Mouse (Mus musculus): ENCODE measurements around the gene Cnot10. TPM values are rescaled to one million over a fixed set of nuclear protein-coding genes. Genes with fewer than 3 reads are reported as not detected.

The Cnot10 gene
- polyA plus RNA-seq, 1 experiment from 2014 or later, result 68.7 TPM

DNA sequence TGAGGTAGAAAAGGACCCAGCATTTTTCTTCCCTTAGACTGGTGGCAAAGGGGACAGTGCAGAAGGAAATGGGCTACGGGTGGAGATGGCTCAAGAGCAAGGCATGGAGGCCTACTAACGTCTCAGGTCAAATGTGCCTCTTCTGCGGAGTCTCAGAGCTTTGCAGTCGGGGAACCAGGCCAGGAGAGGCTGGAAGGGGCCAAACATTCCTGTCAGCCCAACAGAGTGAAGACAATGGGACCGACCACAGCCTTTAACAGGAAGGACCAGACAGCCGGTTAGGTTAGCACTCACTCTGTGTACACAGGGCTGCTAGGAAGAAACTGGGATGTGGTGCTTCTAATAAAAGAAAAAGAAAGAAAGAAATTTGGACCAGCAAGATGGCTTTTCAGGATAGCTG, 90.0 kb downstream of the Cnot10 start:
- H3K27me3 ChIP-seq, result no peaks in the 10 kb centered on the region
- ATAC-seq (replicated peaks; ENCODE audit: low FRiP score), result no peak
- peaks cover 72% of the 10 kb centered on the region for H3K4me1 ChIP-seq
- no peaks in the 10 kb centered on the region for H3K9me3 ChIP-seq (replicated peaks)
- no peak overlapping the region for H3K9ac ChIP-seq
- no peak overlapping the region for H3K4me2 ChIP-seq
- no peak overlapping the region for H3K4me3 ChIP-seq (replicated peaks)
- WGBS, result 38% methylated on average over 6 of the region's 6 CpGs
- no peaks in the 10 kb centered on the region for H3K36me3 ChIP-seq
- H3K27ac ChIP-seq, result no peak overlapping the region

DNA sequence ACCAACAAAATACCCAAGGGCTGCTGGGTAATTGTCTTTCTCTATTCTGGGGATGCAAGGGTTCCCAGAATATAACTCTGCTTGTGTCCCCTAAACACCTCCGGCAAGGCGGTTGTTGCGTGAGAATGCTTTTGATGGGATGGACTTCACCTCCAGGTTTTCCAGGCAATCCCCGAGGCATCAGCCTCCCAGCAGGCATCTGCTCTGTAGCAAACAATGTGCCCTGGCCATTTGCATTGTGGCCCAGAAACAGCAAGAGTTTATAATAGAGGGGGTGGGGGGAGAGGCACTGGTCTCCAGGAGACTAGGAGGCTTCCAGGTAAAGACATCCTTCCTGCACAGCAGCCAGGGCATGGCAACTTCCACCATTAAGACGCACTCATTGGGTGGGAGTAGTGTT, 90.9 kb downstream of the Cnot10 start:
- no peak for ATAC-seq (replicated peaks; ENCODE audit: low FRiP score)
- H3K4me2 ChIP-seq, result no peak overlapping the region
- no peak overlapping the region for H3K9ac ChIP-seq
- peak overlapping the region; percentile 81; the same call in 1 of the 2 replicates for H3K27ac ChIP-seq
- no peaks in the 10 kb centered on the region for H3K9me3 ChIP-seq (replicated peaks)
- peaks cover 72% of the 10 kb centered on the region for H3K4me1 ChIP-seq
- no peak overlapping the region for H3K4me3 ChIP-seq (replicated peaks)
- H3K27me3 ChIP-seq, result no peaks in the 10 kb centered on the region
- 47% methylated on average over 5 of the region's 5 CpGs for WGBS
- H3K36me3 ChIP-seq, result no peaks in the 10 kb centered on the region

- H3K27ac ChIP-seq, result peak overlapping the region; percentile 81
- H3K4me2 ChIP-seq, result peak overlapping the region; percentile 22; the same call in 1 of the 2 replicates
- H3K4me3 ChIP-seq (replicated peaks), result no peak overlapping the region
- no peak overlapping the region for H3K9ac ChIP-seq
- H3K36me3 ChIP-seq, result no peaks in the 10 kb centered on the region
- H3K4me1 ChIP-seq, result peaks cover 72% of the 10 kb centered on the region
- no peak for ATAC-seq (replicated peaks; ENCODE audit: low FRiP score)
- H3K9me3 ChIP-seq (replicated peaks), result no peaks in the 10 kb centered on the region
- no peaks in the 10 kb centered on the region for H3K27me3 ChIP-seq
- WGBS, result 24% methylated on average over 4 of the region's 4 CpGs
Observed at GRCm38 (mm10) chr9:114548496-114548895, 91.5 kb downstream of the Cnot10 start.

DNA sequence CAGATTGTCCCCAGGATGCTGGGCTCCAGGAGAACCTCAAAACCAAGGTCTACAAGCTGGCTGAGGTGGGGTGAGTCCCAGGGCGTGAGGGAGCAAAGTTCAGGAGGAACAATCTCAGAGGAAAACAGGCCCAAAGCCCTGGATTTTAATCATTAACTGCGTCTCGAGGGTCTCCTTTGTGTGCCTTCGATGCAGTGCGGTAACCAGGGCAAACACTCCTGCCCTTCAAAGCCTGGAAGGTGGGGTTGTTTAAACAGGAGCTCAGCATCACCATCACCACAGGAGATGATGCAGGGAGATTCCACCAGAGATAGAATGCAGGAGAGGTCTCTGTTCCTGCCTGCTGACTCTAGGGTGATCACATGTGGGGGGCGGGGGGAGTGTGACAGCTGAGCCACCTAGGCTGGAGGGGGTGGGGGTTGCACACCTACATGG, 92.3 kb downstream of the Cnot10 start:
- Histone ChIP-seq H3K9me3 (replicated peaks) (no peaks in the 10 kb centered on the region), H3K9ac (no peak overlapping the region), H3K27ac (peak overlapping the region; percentile 81), H3K36me3 (no peaks in the 10 kb centered on the region), H3K27me3 (no peaks in the 10 kb centered on the region), H3K4me3 (replicated peaks) (no peak overlapping the region), H3K4me2 (peak overlapping the region; percentile 22; the same call in 1 of the 2 replicates), H3K4me1 (peaks cover 75% of the 10 kb centered on the region)
- WGBS, result 35% methylated on average over 6 of the region's 6 CpGs
- ATAC-seq (replicated peaks; ENCODE audit: low FRiP score), result peak; percentile 65

DNA sequence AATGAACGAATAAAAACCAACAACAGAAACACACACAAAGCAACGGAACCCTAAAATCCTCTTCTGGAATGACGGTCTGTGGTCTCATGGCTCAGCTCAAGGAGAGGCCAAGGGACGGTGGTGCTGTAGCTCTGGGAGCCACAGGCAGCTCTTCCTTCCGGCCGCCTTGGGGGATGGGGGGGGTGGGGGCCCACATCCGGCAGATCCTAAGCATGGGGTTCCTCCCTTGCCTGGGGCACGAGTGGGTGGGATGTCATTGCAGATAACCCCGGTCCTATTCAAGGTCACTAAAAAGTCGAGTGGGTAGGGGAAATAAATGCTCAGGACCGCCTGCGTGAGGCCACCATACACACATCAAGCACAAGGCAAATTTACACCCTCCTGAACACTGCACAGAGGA, 93.2 kb downstream of the Cnot10 start:
- no peak for ATAC-seq (replicated peaks; ENCODE audit: low FRiP score)
- H3K9ac ChIP-seq, result no peak overlapping the region
- H3K4me3 ChIP-seq (replicated peaks), result no peak overlapping the region
- H3K27ac ChIP-seq, result peak overlapping the region; percentile 81; the same call in 1 of the 2 replicates
- peaks cover 73% of the 10 kb centered on the region for H3K4me1 ChIP-seq
- WGBS, result 48% methylated on average over 12 of the region's 12 CpGs
- no peaks in the 10 kb centered on the region for H3K9me3 ChIP-seq (replicated peaks)
- H3K36me3 ChIP-seq, result no peaks in the 10 kb centered on the region
- no peak overlapping the region for H3K4me2 ChIP-seq
- H3K27me3 ChIP-seq, result no peaks in the 10 kb centered on the region

DNA sequence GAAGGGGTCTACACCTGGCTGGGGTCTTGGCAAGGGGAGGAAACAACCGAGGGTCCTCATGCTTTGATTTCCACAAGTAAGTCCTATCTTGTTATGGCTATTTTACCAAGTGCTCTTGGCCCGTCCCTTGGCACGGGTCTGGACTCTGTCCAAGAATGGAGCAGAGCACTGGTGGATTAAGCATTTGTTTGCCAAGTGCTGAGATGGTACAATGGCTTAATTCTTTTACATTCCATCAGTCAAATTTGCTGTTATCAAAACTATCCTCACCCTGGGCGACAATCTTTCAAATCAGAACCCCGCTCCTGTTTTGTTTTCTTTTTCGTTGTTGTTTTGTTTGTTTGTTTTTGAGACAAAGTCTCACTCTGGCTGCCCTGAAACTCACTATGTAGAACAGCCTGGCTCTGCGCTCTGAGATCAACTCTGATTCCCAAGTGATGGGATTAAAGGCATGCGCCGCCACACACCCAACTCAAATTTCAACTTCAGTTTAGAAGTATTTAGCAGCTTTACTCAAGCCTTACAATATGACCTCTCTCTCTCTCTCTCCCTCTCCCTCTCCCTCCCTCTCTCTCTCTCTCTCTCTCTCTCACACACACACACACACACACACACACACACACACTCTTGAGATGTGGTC, 95.1 kb downstream of the Cnot10 start:
- H3K27me3 ChIP-seq, result no peaks in the 10 kb centered on the region
- H3K27ac ChIP-seq, result peak overlapping the region; percentile 79
- H3K9ac ChIP-seq, result no peak overlapping the region
- peak overlapping the region; percentile 48 for H3K4me2 ChIP-seq
- 0 out of 2 replicates have a peak, but pooled peaks have one; percentile 17 for ATAC-seq (replicated peaks; ENCODE audit: low FRiP score)
- no peaks in the 10 kb centered on the region for H3K9me3 ChIP-seq (replicated peaks)
- H3K4me3 ChIP-seq (replicated peaks), result no peak overlapping the region
- 21% methylated on average over 9 of the region's 9 CpGs for WGBS
- H3K4me1 ChIP-seq, result peaks cover 74% of the 10 kb centered on the region
- no peaks in the 10 kb centered on the region for H3K36me3 ChIP-seq

DNA sequence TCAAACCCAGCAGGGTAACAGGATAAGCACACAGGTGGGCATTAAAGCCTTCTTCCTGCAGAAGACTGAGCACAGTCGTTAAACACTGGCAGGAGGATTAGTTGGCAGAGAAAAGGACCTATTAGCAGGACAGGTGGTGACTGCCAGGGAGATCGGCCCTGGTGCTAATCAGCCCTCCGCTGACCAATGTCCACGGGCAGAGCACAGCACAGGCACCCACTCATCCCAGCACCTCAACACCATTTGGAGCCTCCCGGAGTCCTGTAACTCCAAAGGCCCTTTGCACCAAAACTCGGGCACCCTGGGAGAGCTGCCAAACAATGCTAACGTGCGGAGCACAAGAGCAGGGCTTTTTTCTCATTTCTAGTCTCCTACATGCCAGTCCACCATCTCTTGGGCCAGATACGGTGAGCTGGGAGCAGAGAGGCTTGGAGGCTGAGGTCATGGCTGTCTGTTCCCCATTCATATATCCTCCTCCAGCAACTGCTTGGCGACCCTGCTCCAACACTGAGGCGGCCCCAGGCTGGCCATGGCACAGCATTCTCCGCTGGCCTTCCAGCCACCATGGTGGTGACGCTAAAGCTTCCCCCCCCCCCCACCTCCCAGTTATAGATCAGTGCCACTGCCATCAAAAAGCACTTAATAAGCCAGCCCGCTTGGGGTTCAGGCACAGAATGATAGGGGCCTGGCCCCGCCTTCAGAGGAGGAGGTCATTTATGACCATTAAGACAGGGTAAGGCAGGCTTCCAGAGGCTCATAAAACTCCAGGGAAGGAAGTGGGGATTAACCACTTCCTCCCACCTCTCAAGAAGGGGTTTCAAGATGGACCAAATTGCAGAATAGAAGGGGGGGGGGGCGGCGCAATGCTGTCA, 95.9 kb downstream of the Cnot10 start:
- Histone ChIP-seq H3K4me1 (peaks cover 73% of the 10 kb centered on the region), H3K4me3 (replicated peaks) (no peak overlapping the region), H3K36me3 (no peaks in the 10 kb centered on the region), H3K4me2 (peak overlapping the region; percentile 48), H3K27me3 (no peaks in the 10 kb centered on the region), H3K9me3 (replicated peaks) (no peaks in the 10 kb centered on the region), H3K27ac (peak overlapping the region; percentile 79; the same call in 1 of the 2 replicates), H3K9ac (no peak overlapping the region)
- WGBS, result 35% methylated on average over 15 of the region's 17 CpGs
- ATAC-seq (replicated peaks; ENCODE audit: low FRiP score), result 0 out of 2 replicates have a peak, but pooled peaks have one; percentile 23

GRCm38 (mm10) chr9:114541279-114541741, 98.7 kb downstream of the Cnot10 start:
- no peaks in the 10 kb centered on the region for H3K9me3 ChIP-seq (replicated peaks)
- no peak overlapping the region for H3K27ac ChIP-seq
- no peaks in the 10 kb centered on the region for H3K36me3 ChIP-seq
- H3K9ac ChIP-seq, result no peak overlapping the region
- no peak overlapping the region for H3K4me3 ChIP-seq (replicated peaks)
- H3K4me2 ChIP-seq, result no peak overlapping the region
- no peaks in the 10 kb centered on the region for H3K27me3 ChIP-seq
- no peak for ATAC-seq (replicated peaks; ENCODE audit: low FRiP score)
- WGBS, result 33% methylated on average over 1 of the region's 1 CpGs
- H3K4me1 ChIP-seq, result peaks cover 74% of the 10 kb centered on the region

DNA sequence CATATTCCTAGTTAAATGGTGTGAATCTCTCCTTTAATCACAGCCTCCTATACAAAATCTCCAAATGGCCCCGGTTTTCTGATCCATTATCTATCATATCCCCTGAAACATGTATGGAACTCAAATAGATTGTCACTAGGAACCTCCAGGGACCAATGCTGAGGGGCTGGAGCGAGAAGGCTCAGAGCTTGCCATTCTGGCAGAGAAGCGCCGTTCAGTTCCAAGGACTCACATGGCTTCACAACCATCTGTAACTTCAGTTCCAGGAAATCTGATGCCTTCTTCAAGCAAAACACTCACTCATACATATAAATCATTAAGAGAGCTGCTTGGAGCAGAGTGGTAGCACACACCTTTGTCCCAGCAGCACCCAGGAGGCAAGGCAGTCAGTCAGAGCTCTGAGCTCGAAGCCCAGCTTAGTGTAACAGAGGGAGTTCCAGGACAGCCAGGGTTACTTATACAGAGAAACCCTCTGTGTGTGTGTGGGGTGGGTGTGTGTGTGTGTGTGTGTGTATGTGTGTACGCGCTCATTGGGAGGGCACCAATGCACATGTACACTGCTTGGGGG, 100.9 kb downstream of the Cnot10 start:
- Histone ChIP-seq H3K4me1 (peaks cover 53% of the 10 kb centered on the region), H3K4me3 (replicated peaks) (no peak overlapping the region), H3K9me3 (replicated peaks) (no peaks in the 10 kb centered on the region), H3K27me3 (no peaks in the 10 kb centered on the region), H3K36me3 (no peaks in the 10 kb centered on the region), H3K4me2 (no peak overlapping the region), H3K9ac (no peak overlapping the region), H3K27ac (peak overlapping the region; percentile 41)
- WGBS, result 49% methylated on average over 7 of the region's 7 CpGs
- ATAC-seq (replicated peaks; ENCODE audit: low FRiP score), result peak; percentile 31; the same call in 1 of the 2 replicates

- Histone ChIP-seq H3K4me3 (replicated peaks) (no peak overlapping the region), H3K4me2 (no peak overlapping the region), H3K4me1 (peaks cover 52% of the 10 kb centered on the region), H3K36me3 (no peaks in the 10 kb centered on the region), H3K27ac (peak overlapping the region; percentile 67), H3K9me3 (replicated peaks) (no peaks in the 10 kb centered on the region), H3K27me3 (no peaks in the 10 kb centered on the region), H3K9ac (no peak overlapping the region)
- whole genome bisulfite sequencing, result 29% methylated on average over 2 of the region's 2 CpGs
- peak; percentile 88 for ATAC-seq (replicated peaks; ENCODE audit: low FRiP score)
Observed at GRCm38 (mm10) chr9:114536628-114537027, 103.4 kb downstream of the Cnot10 start.

All from kidney, embryonic 15.5 days (tissue).